Mouse (Mus musculus): ENCODE data around the gene Tbc1d1.

DNA sequence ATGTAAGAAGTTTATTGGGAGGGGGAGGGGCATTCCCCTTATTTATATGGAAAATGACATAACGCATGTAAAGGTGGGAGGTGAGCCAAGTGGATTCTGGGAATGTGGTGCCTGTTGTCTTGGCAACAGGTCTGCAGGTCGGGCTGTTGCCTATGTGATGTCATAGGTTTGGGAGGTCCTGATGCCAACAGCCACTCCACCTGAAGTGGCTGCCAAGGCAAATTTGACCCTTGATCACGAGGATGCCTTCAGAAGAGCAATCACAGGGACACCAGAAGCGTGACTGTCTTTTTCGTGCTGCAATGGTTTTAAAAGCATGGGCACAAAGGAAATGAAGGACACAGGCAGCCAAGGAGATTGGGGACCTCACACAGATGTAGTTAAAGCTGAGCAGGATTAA, 30.3 kb upstream of the Tbc1d1 start:
- TF ChIP-seq CTCF (IDR thresholded peaks at IDR 0.05; ENCODE audit: low read depth, low read length) (no peak), POLR2A (IDR thresholded peaks at IDR 0.05; ENCODE audit: extremely low read depth, insufficient read depth, low read length) (no peak)

All from liver, adult 2 months (tissue).